In the genomic region with DNA sequence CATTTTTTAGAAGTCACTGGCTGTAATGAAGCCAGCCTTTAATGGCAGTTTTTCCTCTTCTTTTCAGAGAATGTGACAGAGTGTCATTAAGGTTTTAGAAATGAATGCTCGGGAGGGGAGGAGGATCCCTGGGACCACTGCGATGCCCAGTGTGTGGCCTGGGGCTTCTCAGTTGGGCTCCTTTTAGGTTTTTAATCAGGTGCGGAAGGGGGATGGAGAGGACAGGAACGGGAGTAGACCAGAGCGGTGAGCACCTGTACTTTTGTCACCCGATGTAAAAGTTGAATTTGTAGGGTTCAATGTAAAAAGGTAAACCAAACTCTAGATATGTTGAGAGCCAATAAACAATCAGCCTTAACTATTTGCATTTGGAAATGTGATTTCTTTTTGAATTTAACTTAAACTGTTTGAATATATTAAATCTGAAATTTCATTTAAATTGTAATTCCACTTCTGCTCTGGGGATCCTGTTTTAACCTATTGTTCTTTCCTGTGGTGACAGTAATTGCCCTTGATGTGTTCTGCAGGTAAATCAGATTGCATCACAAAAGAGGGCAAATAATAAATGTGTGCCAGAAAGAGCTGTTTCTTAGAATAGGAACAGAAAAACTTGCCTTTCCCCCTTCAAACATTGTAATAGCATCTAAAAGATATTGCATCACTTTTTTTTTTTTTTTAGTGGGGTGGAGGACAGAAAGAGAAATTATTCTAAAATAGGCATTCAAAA, we compare ENCODE assay signal across 26 mouse cellular contexts.
"Had no signal": no experiment of that assay in that cellular context is flagged by ENCODE, and none has a peak within 500 bp of the region (broad histone marks: within the 10 kb centered on the region; RNA-seq: fewer than 3 reads in every experiment).

No protein-coding gene starts in this region.

- H3K4me1 ChIP-seq: heart, embryonic 13.5 days; heart, embryonic 15.5 days; hindbrain, embryonic 13.5 days; hindbrain, embryonic 15.5 days; limb, embryonic 13.5 days; limb, embryonic 15.5 days; liver, embryonic 12.5 days had no signal

- DNase-seq: gastrocnemius, postnatal 14 days; gastrocnemius, postnatal 36 days; heart, adult 11 months; heart, adult 2 months; heart, postnatal 14 days; heart, postnatal 36 days; kidney, adult 11 months; kidney, adult 2 months; kidney, adult 9 months; kidney, postnatal 14 days; kidney, postnatal 36 days; layer of hippocampus, adult 9-11 months; layer of hippocampus, postnatal 36 days; left cerebral cortex, postnatal 4 days had no signal

- H3K36me3 ChIP-seq: heart, embryonic 13.5 days; heart, embryonic 15.5 days; hindbrain, embryonic 13.5 days; hindbrain, embryonic 15.5 days; kidney, embryonic 15.5 days; limb, embryonic 13.5 days; limb, embryonic 15.5 days; liver, embryonic 12.5 days had no signal

- H3K27ac ChIP-seq: heart, adult 2 months; heart, embryonic 13.5 days; heart, embryonic 15.5 days; hindbrain, embryonic 13.5 days; hindbrain, embryonic 15.5 days; hindbrain, postnatal 0 days; kidney, embryonic 15.5 days; kidney, postnatal 0 days; limb, embryonic 13.5 days; limb, embryonic 15.5 days; liver, embryonic 12.5 days had no signal

- ATAC-seq: hindbrain, postnatal 0 days; intestine, embryonic 16.5 days; liver, embryonic 12.5 days had no signal

- H3K9ac ChIP-seq: heart, embryonic 13.5 days; heart, embryonic 15.5 days; hindbrain, embryonic 13.5 days; hindbrain, embryonic 15.5 days; kidney, embryonic 15.5 days; limb, embryonic 13.5 days; limb, embryonic 15.5 days; liver, embryonic 12.5 days had no signal

- H3K4me3 ChIP-seq: heart, adult 2 months; heart, embryonic 13.5 days; heart, embryonic 15.5 days; hindbrain, embryonic 13.5 days; hindbrain, embryonic 15.5 days; kidney, embryonic 15.5 days; limb, embryonic 13.5 days; limb, embryonic 15.5 days; liver, embryonic 12.5 days had no signal

- H3K27me3 ChIP-seq: heart, embryonic 13.5 days; heart, embryonic 15.5 days; hindbrain, embryonic 13.5 days; hindbrain, embryonic 15.5 days; kidney, embryonic 15.5 days; limb, embryonic 13.5 days; limb, embryonic 15.5 days; liver, embryonic 12.5 days had no signal

- H3K9me3 ChIP-seq: heart, embryonic 13.5 days; heart, embryonic 15.5 days; hindbrain, embryonic 13.5 days; hindbrain, embryonic 15.5 days; kidney, embryonic 15.5 days; limb, embryonic 13.5 days; limb, embryonic 15.5 days; liver, embryonic 12.5 days had no signal

- H3K4me2 ChIP-seq: heart, embryonic 11.5 days; heart, embryonic 13.5 days; heart, embryonic 15.5 days; hindbrain, embryonic 13.5 days; hindbrain, embryonic 15.5 days; kidney, embryonic 15.5 days; limb, embryonic 13.5 days; limb, embryonic 15.5 days; liver, embryonic 12.5 days had no signal
